Mouse (Mus musculus) stomach, adult 2 months (tissue): ENCODE measurements around the gene Oprm1. TPM values are rescaled to one million over a fixed set of nuclear protein-coding genes. Genes with fewer than 3 reads are reported as not detected.

Experiments used
- polyA plus RNA-seq: library from polyadenylated mRNA; depleted of rRNA; stranded (reverse); fragments of >200 nt; gene quantifications from 2 replicates; pipeline ENCODE4 v1.2.3, GENCODE M21; 2012; rRNA removed

The Oprm1 gene
- 0.03 TPM in 1 of 2 replicates, not detected in the other for polyA plus RNA-seq

GRCm38 (mm10) chr10:6758206-6758605, at the start of gene Oprm1:
TSS of gene Oprm1 (plus strand) at chr10:6758506.

GRCm38 (mm10) chr10:6761287-6761811, 3.0 kb downstream of the Oprm1 start, which contains the start of gene Gm10945:
TSS of gene Gm10945 (minus strand) at chr10:6761761.

GRCm38 (mm10) chr10:7052315-7053017, 294.2 kb downstream of the Oprm1 start, which contains the start of gene Ipcef1:
TSS of gene Ipcef1 (minus strand) at chr10:7052478.

Other genes starting within 250 kb of the Oprm1 start
- not detected in 2 replicates for gene Gm10945, start 3.3 kb downstream of the Oprm1 start, polyA plus RNA-seq